Mouse (Mus musculus) midbrain, embryonic 16.5 days (tissue): ENCODE data around the gene Stambp. TPM values are rescaled to one million over a fixed set of nuclear protein-coding genes. Genes with fewer than 3 reads are reported as not detected.
"Not testable (repeated sequence)": the region's sequence is repeated elsewhere in the genome, so short reads cannot be mapped to it uniquely, and the experiment has no call there.

Source experiments
- ATAC-seq: fragments of 200-750 bp; cut with Nextera tagmentation; 2 replicates; pipeline ENCODE4 v1.8.0; 2017; ENCODE audit warnings: moderate TSS enrichment
- H3K27ac ChIP-seq: fragments of 300-500 bp; sonication (generic); 2 replicates; pipeline ENCODE4 v1.5.1; 2014; ENCODE audit warnings: mild to moderate bottlenecking, low read length, mixed read lengths
- H3K27me3 ChIP-seq: fragments of 300-500 bp; sonication (generic); 2 replicates; pipeline ENCODE4 v1.6.1; 2014; ENCODE audit warnings: low read depth, low read length, mixed read lengths; ENCODE audit not compliant: control insufficient read depth, insufficient read depth
- H3K36me3 ChIP-seq: fragments of 300-500 bp; sonication (generic); 2 replicates; pipeline ENCODE4 v1.6.1; 2014; ENCODE audit warnings: mild to moderate bottlenecking, low read length, moderate library complexity, mixed read lengths; ENCODE audit not compliant: control insufficient read depth, insufficient read depth
- H3K4me1 ChIP-seq: fragments of 300-500 bp; sonication (generic); 2 replicates; pipeline ENCODE4 v1.6.1; 2014; ENCODE audit warnings: mild to moderate bottlenecking, low read length, mixed read lengths; ENCODE audit not compliant: control insufficient read depth, insufficient read depth
- H3K4me2 ChIP-seq: fragments of 300-500 bp; sonication (generic); 2 replicates; pipeline ENCODE4 v1.6.1; 2014; ENCODE audit warnings: mild to moderate bottlenecking, low read length, mixed read lengths
- H3K4me3 ChIP-seq: fragments of 300-500 bp; sonication (generic); 2 replicates; pipeline ENCODE4 v1.5.1; 2014; ENCODE audit warnings: low read depth, mild to moderate bottlenecking, low read length, moderate library complexity, mixed read lengths
- H3K9ac ChIP-seq: fragments of 300-500 bp; sonication (generic); 2 replicates; pipeline ENCODE4 v1.6.1; 2014; ENCODE audit warnings: low read depth, low read length, mixed read lengths
- H3K9me3 ChIP-seq: fragments of 300-500 bp; sonication (generic); replicated peaks from 2 replicates; pipeline ENCODE4 v1.6.1; 2014; ENCODE audit warnings: mild to moderate bottlenecking, low read length, mixed read lengths; ENCODE audit not compliant: control insufficient read depth, poor library complexity, severe bottlenecking
- WGBS: fragments of 180-500 bp; shearing (Covaris S2); extraction: QIAGEN DNeasy Blood & Tissue Kit; methylation state at CpG from one replicate; pipeline ENCODE4 v1.1.7; 2014; 5-methylcytosine and 5-hydroxymethylcytosine counted together
- polyA plus RNA-seq: library from polyadenylated mRNA; unstranded; fragments of >200 nt; fragmentation: Nextera tagmentation; extraction: Ambion mirVana; gene quantifications from 2 replicates; pipeline ENCODE4 v1.2.1, GENCODE M21; 2015

Stambp gene
- polyA plus RNA-seq, 1 experiment from 2014 or later: 76.9 TPM

DNA sequence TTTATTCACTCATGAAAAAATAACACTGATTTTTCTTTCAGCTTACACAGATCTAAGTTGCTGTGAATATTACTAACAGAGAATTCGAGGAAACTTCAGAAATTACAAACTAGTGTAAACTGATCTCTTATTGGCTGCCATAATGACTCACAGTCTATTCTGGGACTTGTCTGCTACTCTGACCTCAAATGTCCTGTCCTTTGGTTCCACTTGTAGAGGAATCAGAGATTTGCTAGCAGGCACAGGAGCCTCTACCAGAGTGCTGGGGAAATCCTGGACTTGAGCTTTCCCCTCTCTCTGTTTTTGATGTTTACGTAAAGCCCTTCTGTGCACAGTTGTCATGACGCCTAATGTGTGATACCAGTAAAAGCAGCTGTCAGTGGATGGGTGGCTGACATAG is 25.5 kb upstream of the Stambp start:
- no peak overlapping the region for H3K27ac ChIP-seq
- H3K9me3 ChIP-seq: no peaks in the 10 kb centered on the region
- 64% methylated on average over 3 of the region's 3 CpGs for WGBS
- H3K4me3 ChIP-seq: no peak overlapping the region
- no peak for ATAC-seq
- H3K27me3 ChIP-seq: no peaks in the 10 kb centered on the region
- no peak overlapping the region for H3K4me2 ChIP-seq
- H3K4me1 ChIP-seq: no peaks in the 10 kb centered on the region
- no peak overlapping the region for H3K9ac ChIP-seq
- no peaks in the 10 kb centered on the region for H3K36me3 ChIP-seq

DNA sequence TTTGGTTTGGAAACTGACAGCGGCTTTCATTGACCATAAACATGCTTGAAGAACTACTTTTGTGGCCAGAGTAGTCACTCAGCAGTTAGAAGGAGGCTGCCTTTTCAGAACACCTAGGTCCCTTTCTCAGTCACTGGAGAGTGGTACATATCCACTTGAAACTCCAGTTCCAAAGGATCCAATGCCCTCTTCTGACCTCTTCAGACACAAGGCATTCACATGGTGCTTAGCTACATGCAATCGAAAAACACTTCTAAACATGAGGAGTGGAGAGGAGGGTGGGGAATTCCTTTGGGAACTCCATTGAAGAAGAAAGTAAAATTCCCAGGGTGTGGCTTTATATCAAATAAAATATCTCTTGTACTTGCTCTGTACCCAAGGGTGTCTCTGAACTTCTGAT is 22.5 kb upstream of the Stambp start:
- Histone ChIP-seq H3K36me3 (no peaks in the 10 kb centered on the region), H3K4me2 (no peak overlapping the region), H3K9ac (no peak overlapping the region), H3K4me1 (no peaks in the 10 kb centered on the region), H3K9me3 (no peaks in the 10 kb centered on the region), H3K27ac (no peak overlapping the region), H3K27me3 (no peaks in the 10 kb centered on the region), H3K4me3 (no peak overlapping the region)
- WGBS: 80% methylated on average over 2 of the region's 2 CpGs
- ATAC-seq: no peak

DNA sequence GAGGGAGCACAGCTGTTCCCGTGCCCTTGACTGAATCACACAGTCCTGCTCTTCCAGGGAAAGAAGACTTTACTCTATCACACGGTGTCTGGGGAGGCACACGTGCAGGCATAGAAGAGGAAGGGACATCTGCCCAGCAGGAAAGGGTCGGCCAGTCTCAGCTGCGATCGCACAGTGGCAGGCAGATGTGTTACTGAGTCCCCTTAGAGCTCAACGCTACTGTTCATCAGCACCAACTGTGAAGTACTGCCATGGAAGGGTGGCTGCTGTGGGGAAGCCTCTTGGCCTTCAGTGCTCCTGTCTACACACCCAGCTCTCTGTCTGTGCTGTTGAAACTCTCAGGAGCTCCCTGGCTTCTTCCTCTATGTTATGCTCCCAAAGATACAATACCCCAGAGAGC is 21.4 kb upstream of the Stambp start:
- Histone ChIP-seq H3K27ac (no peak overlapping the region), H3K4me1 (no peaks in the 10 kb centered on the region), H3K36me3 (no peaks in the 10 kb centered on the region), H3K9me3 (no peaks in the 10 kb centered on the region), H3K4me2 (no peak overlapping the region), H3K4me3 (no peak overlapping the region), H3K9ac (no peak overlapping the region), H3K27me3 (no peaks in the 10 kb centered on the region)
- 80% methylated on average over 7 of the region's 7 CpGs for WGBS
- no peak for ATAC-seq

DNA sequence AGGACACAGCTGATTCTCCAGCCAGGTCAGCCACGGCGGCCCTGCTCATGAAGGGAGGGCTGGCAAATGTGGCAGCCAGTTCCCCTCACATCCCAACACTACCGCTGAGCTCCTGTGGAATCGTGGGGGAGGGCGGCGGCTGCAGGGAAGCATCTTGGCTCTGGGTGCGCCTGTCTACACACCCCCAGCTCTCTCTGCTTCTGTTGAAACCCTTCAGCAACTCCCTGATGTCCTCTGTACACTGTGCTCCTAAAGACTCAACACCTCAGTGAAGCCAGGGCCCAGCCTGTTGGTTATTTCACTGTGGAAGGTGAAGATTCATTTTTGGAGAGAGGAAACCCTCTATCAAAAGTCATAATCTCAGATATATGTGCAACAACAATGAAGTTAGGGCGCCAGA is 19.5 kb upstream of the Stambp start:
- no peak overlapping the region for H3K27ac ChIP-seq
- no peaks in the 10 kb centered on the region for H3K36me3 ChIP-seq
- no peaks in the 10 kb centered on the region for H3K9me3 ChIP-seq
- no peaks in the 10 kb centered on the region for H3K27me3 ChIP-seq
- H3K9ac ChIP-seq: no peak overlapping the region
- ATAC-seq: no peak
- no peak overlapping the region for H3K4me3 ChIP-seq
- no peaks in the 10 kb centered on the region for H3K4me1 ChIP-seq
- 71% methylated on average over 8 of the region's 8 CpGs for WGBS
- H3K4me2 ChIP-seq: no peak overlapping the region

DNA sequence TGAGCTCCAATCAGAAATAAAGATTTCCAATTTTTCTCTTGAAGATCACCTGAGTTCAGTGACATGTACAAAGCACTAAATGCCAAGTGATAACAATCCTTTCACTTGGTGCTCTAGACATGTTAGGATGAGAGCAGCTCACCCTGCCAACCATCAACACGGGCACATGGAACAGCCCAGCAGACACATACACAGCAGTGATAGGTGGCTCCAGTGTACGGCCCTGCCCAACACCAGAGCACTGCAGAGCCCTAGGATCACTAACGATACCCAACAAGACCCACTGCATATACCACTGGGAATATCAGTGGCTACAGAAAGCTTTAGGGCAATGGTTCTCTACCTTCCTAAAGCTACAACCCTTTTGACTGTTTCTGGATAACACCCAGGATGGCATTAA is 17.8 kb upstream of the Stambp start:
- H3K9me3 ChIP-seq: no peaks in the 10 kb centered on the region
- H3K36me3 ChIP-seq: no peaks in the 10 kb centered on the region
- WGBS: 89% methylated on average over 3 of the region's 3 CpGs
- H3K4me3 ChIP-seq: no peak overlapping the region
- H3K27ac ChIP-seq: no peak overlapping the region
- ATAC-seq: no peak
- no peak overlapping the region for H3K4me2 ChIP-seq
- H3K27me3 ChIP-seq: no peaks in the 10 kb centered on the region
- no peak overlapping the region for H3K9ac ChIP-seq
- no peaks in the 10 kb centered on the region for H3K4me1 ChIP-seq

DNA sequence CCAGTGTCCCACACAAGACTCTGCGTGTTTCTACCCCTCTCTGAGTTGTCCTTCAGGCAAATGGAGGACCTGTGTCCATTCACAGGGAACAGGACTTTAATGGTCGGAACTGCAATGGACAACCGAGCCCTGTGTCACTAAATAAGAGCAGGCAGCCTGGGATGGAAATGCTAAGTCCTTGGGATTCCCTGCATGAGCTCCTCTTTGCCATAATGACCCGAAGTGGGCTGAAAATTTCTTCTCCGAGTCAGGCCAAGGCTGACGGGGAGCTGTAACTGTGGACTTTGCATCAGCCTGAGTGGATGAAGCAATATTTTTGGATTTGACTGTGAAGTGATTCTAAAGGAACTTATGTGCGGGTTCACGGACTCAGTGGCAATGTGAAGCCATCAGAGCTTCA is 14.7 kb upstream of the Stambp start:
- H3K4me2 ChIP-seq, H3K9ac ChIP-seq, H3K36me3 ChIP-seq, H3K4me3 ChIP-seq, H3K27ac ChIP-seq, H3K9me3 ChIP-seq, H3K27me3 ChIP-seq, ATAC-seq, H3K4me1 ChIP-seq: not testable (repeated sequence)
- 87% methylated on average over 8 of the region's 8 CpGs for WGBS

DNA sequence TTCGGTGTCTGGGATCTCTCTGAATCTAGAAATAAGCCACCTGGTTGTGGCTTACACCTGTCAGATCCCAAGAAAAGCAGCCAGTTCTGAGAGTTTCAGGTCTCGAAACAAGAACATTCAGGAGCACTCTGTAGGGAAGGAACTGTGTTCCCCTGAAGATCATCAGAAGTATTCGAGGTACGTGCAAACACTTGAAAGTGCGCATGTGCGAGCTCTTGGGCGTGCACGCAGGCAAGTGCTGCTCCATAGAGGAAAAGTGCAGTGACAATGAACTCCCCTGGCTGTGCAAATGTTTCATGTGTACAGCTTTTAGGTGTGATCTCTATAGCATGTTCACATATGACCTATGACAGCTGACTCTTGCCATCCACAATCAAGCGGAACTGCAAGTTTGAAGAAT is 12.8 kb upstream of the Stambp start:
- ATAC-seq, H3K4me1 ChIP-seq, H3K4me2 ChIP-seq, H3K36me3 ChIP-seq, H3K9ac ChIP-seq, H3K9me3 ChIP-seq, H3K4me3 ChIP-seq, H3K27me3 ChIP-seq, H3K27ac ChIP-seq: not testable (repeated sequence)
- 90% methylated on average over 9 of the region's 9 CpGs for WGBS

DNA sequence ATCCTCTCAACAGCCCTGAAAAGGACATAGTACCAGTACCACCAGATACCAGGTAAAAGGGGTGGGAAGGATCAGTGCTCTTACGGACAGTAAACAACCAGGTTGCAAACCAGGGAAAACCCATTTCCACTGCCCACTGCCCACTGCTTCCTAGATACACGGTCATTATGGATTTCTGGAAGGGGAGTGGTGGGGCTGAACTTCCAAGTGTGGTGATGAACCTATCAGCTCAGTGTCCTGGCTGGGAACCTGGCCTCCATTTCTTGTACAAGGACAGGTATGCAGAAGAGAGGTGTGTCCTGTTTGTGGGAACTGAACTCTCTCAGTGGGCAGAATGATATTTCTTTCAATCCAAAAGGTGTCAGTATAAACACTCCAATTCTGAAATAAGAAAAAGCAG is 11.1 kb upstream of the Stambp start:
- Histone ChIP-seq H3K4me3 (no peak overlapping the region), H3K9me3 (no peaks in the 10 kb centered on the region), H3K9ac (no peak overlapping the region), H3K27me3 (no peaks in the 10 kb centered on the region), H3K4me1 (no peaks in the 10 kb centered on the region), H3K27ac (no peak overlapping the region), H3K36me3 (no peaks in the 10 kb centered on the region), H3K4me2 (no peak overlapping the region)
- WGBS: 71% methylated on average over 2 of the region's 2 CpGs
- no peak for ATAC-seq

DNA sequence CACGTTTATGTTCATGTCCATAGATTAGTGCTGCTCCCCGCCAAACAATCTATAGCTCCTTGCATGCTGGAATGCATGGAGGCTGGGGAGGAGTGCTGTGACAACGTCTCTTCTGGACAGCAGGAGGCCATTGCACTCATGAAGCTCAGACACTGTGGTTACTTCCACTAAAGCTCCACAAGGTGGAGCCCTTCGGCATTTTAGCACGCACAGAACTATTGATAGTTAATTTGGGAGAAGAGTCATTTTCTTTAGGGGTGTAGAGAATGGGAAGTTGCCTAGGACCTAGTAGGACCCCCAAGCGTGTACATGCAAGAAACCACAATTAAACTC is 10.4 kb upstream of the Stambp start:
- H3K4me2 ChIP-seq: peak overlapping the region; percentile 14; the same call in 1 of the 2 replicates
- no peaks in the 10 kb centered on the region for H3K27me3 ChIP-seq
- no peak overlapping the region for H3K27ac ChIP-seq
- H3K9me3 ChIP-seq: no peaks in the 10 kb centered on the region
- H3K4me1 ChIP-seq: no peaks in the 10 kb centered on the region
- no peak overlapping the region; the same call in 1 of the 2 replicates for H3K9ac ChIP-seq
- peak; percentile 58; the same call in 1 of the 2 replicates for ATAC-seq
- H3K36me3 ChIP-seq: no peaks in the 10 kb centered on the region
- 2% methylated on average over 6 of the region's 6 CpGs for WGBS
- H3K4me3 ChIP-seq: no peak overlapping the region
